Mouse (Mus musculus) embryonic facial prominence, embryonic 14.5 days (tissue): ENCODE data around the gene Lrpprc. TPM values are rescaled to one million over a fixed set of nuclear protein-coding genes. Genes with fewer than 3 reads are reported as not detected.
"Not testable (repeated sequence)": the region's sequence is repeated elsewhere in the genome, so short reads cannot be mapped to it uniquely, and the experiment has no call there.

ENCODE experiments used
- ATAC-seq: fragments of 200-750 bp; cut with Nextera tagmentation; 2 replicates; pipeline ENCODE4 v1.8.0; 2017; ENCODE audit warnings: low read depth, moderate number of reproducible peaks, moderate TSS enrichment
- DNase-seq: peaks from one replicate; pipeline ENCODE4 v3.0.0-alpha.2; 2015; ENCODE audit warnings: low spot score
- H3K27ac ChIP-seq: fragments of 300-500 bp; sonication (generic); replicated peaks from 2 replicates; pipeline ENCODE4 v1.5.1; 2014; ENCODE audit warnings: low read depth, mild to moderate bottlenecking, low read length, moderate library complexity
- H3K27me3 ChIP-seq: fragments of 300-500 bp; sonication (generic); replicated peaks from 2 replicates; pipeline ENCODE4 v1.6.1; 2014; ENCODE audit warnings: low read length; ENCODE audit not compliant: control insufficient read depth, insufficient read depth
- H3K36me3 ChIP-seq: fragments of 300-500 bp; sonication (generic); 2 replicates; pipeline ENCODE4 v1.6.1; 2014; ENCODE audit warnings: low read length, mixed read lengths; ENCODE audit not compliant: control insufficient read depth, insufficient read depth
- H3K4me1 ChIP-seq: fragments of 300-500 bp; sonication (generic); 2 replicates; pipeline ENCODE4 v1.6.1; 2014; ENCODE audit warnings: antibody characterized with exemption, low read length; ENCODE audit not compliant: control insufficient read depth, insufficient read depth
- H3K4me2 ChIP-seq: fragments of 300-500 bp; sonication (generic); 2 replicates; pipeline ENCODE4 v1.6.1; 2014; ENCODE audit warnings: low read depth, mild to moderate bottlenecking, low read length, moderate library complexity, mixed read lengths
- H3K4me3 ChIP-seq: fragments of 300-500 bp; sonication (generic); 2 replicates; pipeline ENCODE4 v1.5.1; 2014; ENCODE audit warnings: low read depth, mild to moderate bottlenecking, low read length
- H3K9ac ChIP-seq: fragments of 300-500 bp; sonication (generic); 2 replicates; pipeline ENCODE4 v1.6.1; 2014; ENCODE audit warnings: low read depth, mild to moderate bottlenecking, low read length, moderate library complexity, mixed read lengths
- H3K9me3 ChIP-seq: fragments of 300-500 bp; sonication (generic); 2 replicates; pipeline ENCODE4 v1.6.1; 2016; ENCODE audit warnings: low read length; ENCODE audit not compliant: control insufficient read depth
- WGBS: fragments of 180-500 bp; shearing (Covaris S2); extraction: QIAGEN DNeasy Blood & Tissue Kit; methylation state at CpG from one replicate; pipeline ENCODE4 v1.1.7; 2014; 5-methylcytosine and 5-hydroxymethylcytosine counted together
- polyA plus RNA-seq: library from polyadenylated mRNA; unstranded; fragments of >200 nt; fragmentation: Nextera tagmentation; extraction: Ambion mirVana; gene quantifications from 2 replicates; pipeline ENCODE4 v1.2.1, GENCODE M21; 2014

Gene Lrpprc
- polyA plus RNA-seq, 1 experiment from 2014 or later = 37.8 TPM

- H3K9ac ChIP-seq, DNase-seq, H3K9me3 ChIP-seq, H3K36me3 ChIP-seq, H3K27me3 ChIP-seq, H3K4me1 ChIP-seq, H3K27ac ChIP-seq, H3K4me3 ChIP-seq, ATAC-seq, H3K4me2 ChIP-seq: not testable (repeated sequence)
- 79% methylated on average over 14 of the region's 14 CpGs for WGBS
Observed at GRCm38 (mm10) chr17:84814192-84814591, 23.6 kb upstream of the Lrpprc start.

DNA sequence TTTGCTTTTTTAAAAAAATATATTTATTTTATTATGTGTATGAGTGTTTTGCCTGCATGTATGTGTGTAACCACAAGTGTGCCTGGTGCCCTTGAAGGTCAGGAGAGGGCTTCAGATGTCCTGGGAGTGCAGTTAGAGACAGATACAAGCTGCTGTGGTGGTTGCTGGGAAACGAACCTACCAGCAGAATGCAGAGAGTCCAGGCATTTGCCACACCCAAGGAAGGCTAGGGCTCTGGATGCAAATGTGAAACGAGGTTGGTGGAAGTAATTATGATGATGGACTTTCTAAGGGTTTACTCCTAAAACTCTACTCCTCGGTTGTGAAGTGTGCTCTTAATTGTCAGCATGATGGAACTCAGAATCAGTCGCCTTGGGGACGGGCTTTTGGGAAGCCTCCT, 1.4 kb upstream of the Lrpprc start:
- Histone ChIP-seq H3K36me3 (no peaks in the 10 kb centered on the region), H3K9me3 (no peaks in the 10 kb centered on the region), H3K9ac (no peak overlapping the region), H3K4me1 (peaks cover 9% of the 10 kb centered on the region), H3K4me2 (no peak overlapping the region), H3K27ac (no peak overlapping the region), H3K4me3 (peak overlapping the region; percentile 100; the same call in 1 of the 2 replicates), H3K27me3 (no peaks in the 10 kb centered on the region)
- WGBS = 69% methylated on average over 5 of the region's 5 CpGs
- DNase-seq = no peak
- ATAC-seq = no peak

DNA sequence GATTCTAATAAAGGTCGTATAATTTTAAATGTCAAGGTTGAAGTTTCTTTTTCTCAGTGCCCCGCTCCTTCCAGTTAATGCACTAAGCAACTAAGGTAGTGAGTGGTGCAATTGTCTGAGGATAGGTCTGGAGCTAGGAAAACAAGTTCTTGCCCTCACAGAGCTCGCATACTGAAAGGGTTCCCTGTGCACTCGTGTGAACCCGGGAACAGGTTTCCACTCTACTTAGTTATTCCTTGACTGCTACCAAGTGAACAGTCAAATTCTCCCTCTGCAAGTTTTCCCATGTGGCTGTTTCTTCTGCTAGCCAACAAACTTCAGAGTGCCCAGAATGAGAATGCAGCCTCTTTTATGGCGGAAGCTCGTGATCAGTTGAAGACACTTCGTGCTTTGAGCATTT, 567 bp upstream of the Lrpprc start:
- Histone ChIP-seq H3K4me1 (peaks cover 9% of the 10 kb centered on the region), H3K4me2 (peak overlapping the region; percentile 92), H3K27me3 (no peaks in the 10 kb centered on the region), H3K9ac (peak overlapping the region; percentile 93), H3K9me3 (no peaks in the 10 kb centered on the region), H3K36me3 (no peaks in the 10 kb centered on the region), H3K27ac (peak overlapping the region; percentile 86), H3K4me3 (peak overlapping the region; percentile 100)
- DNase-seq = peak; percentile 20
- WGBS = 7% methylated on average over 8 of the region's 8 CpGs
- peak; percentile 22; the same call in 1 of the 2 replicates for ATAC-seq

DNA sequence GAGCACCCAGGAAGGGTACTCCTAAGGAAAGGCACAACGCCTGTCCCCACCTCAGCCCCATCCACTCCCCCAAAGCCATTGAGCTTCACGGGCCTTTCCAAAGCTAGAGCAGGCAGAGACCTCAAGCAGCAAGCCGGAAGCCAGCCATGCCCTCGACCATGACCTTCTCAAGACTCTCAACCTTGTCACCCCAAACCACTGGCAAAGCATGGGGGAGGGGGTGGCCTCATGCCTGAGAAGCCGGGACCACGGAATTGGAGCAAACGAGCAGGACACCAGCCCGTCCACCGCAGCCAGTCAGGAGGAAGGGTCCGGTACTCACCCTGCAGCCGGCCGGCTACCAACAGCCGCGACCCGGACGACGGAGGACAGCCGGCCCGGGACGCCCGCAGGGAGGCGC, 546 bp downstream of the Lrpprc start:
- Histone ChIP-seq H3K27ac (peak overlapping the region; percentile 86), H3K4me2 (peak overlapping the region; percentile 92), H3K9me3 (no peaks in the 10 kb centered on the region), H3K9ac (peak overlapping the region; percentile 93), H3K4me1 (peaks cover 9% of the 10 kb centered on the region), H3K36me3 (no peaks in the 10 kb centered on the region), H3K27me3 (no peaks in the 10 kb centered on the region), H3K4me3 (peak overlapping the region; percentile 100)
- DNase-seq = no peak
- ATAC-seq = no peak
- WGBS = 2% methylated on average over 13 of the region's 22 CpGs

- Histone ChIP-seq H3K4me3 (no peak overlapping the region), H3K36me3 (no peaks in the 10 kb centered on the region), H3K9me3 (no peaks in the 10 kb centered on the region), H3K4me2 (no peak overlapping the region), H3K9ac (no peak overlapping the region), H3K27me3 (no peaks in the 10 kb centered on the region), H3K4me1 (peaks cover 9% of the 10 kb centered on the region), H3K27ac (no peak overlapping the region)
- DNase-seq (no peak), ATAC-seq (no peak)
- 93% methylated on average over 20 of the region's 20 CpGs for WGBS
Observed at GRCm38 (mm10) chr17:84788376-84789125, 2.0 kb downstream of the Lrpprc start.

DNA sequence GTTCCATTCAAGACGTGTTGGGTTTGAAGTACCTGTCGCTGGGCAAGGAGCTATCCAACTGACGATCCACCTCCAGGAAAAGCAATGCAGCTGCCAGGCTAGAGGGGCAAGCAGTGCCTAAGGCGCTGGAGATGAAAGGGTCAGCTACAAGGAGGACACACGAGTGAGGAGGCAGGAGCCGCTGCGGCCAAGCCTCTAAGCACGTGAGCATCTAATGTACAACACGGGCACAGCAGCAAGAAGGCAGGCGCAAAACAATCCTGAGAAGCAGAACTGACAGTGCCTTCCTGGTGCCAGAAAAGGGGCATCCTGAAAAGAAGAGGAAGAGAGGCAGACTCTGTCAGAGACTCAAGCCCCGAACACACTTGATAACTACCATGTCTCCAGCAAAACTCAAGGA, 3.1 kb downstream of the Lrpprc start:
- WGBS = 88% methylated on average over 11 of the region's 11 CpGs
- Histone ChIP-seq H3K9ac (no peak overlapping the region), H3K4me1 (peaks cover 9% of the 10 kb centered on the region), H3K4me3 (no peak overlapping the region), H3K4me2 (no peak overlapping the region), H3K27me3 (no peaks in the 10 kb centered on the region), H3K9me3 (no peaks in the 10 kb centered on the region), H3K36me3 (no peaks in the 10 kb centered on the region), H3K27ac (no peak overlapping the region)
- no peak for ATAC-seq
- DNase-seq = no peak

GRCm38 (mm10) chr17:84786911-84787310, 3.7 kb downstream of the Lrpprc start:
- no peak overlapping the region for H3K27ac ChIP-seq
- no peaks in the 10 kb centered on the region for H3K27me3 ChIP-seq
- H3K4me1 ChIP-seq = peaks cover 9% of the 10 kb centered on the region
- no peak for ATAC-seq
- WGBS = 88% methylated on average over 8 of the region's 8 CpGs
- H3K9ac ChIP-seq = no peak overlapping the region
- H3K9me3 ChIP-seq = no peaks in the 10 kb centered on the region
- no peak overlapping the region for H3K4me2 ChIP-seq
- no peak overlapping the region for H3K4me3 ChIP-seq
- no peaks in the 10 kb centered on the region for H3K36me3 ChIP-seq
- no peak for DNase-seq

GRCm38 (mm10) chr17:84785176-84785575, 5.4 kb downstream of the Lrpprc start:
- 82% methylated on average over 5 of the region's 5 CpGs for WGBS
- Histone ChIP-seq H3K27ac (no peak overlapping the region), H3K4me2 (no peak overlapping the region), H3K27me3 (no peaks in the 10 kb centered on the region), H3K4me3 (no peak overlapping the region), H3K4me1 (peaks cover 9% of the 10 kb centered on the region), H3K9ac (no peak overlapping the region), H3K9me3 (no peaks in the 10 kb centered on the region), H3K36me3 (0 out of 2 replicates have a peak, but pooled peaks cover 7% of the 10 kb centered on the region)
- DNase-seq (no peak), ATAC-seq (no peak)

GRCm38 (mm10) chr17:84783491-84783890, 7.1 kb downstream of the Lrpprc start:
- Histone ChIP-seq H3K4me2 (no peak overlapping the region), H3K27me3 (no peaks in the 10 kb centered on the region), H3K4me1 (no peaks in the 10 kb centered on the region), H3K4me3 (no peak overlapping the region), H3K36me3 (0 out of 2 replicates have a peak, but pooled peaks cover 7% of the 10 kb centered on the region), H3K27ac (no peak overlapping the region), H3K9me3 (no peaks in the 10 kb centered on the region), H3K9ac (no peak overlapping the region)
- DNase-seq = no peak
- ATAC-seq = no peak
- 97% methylated on average over 5 of the region's 5 CpGs for WGBS
